Mouse (Mus musculus): ENCODE data around the gene Csad.

DNA sequence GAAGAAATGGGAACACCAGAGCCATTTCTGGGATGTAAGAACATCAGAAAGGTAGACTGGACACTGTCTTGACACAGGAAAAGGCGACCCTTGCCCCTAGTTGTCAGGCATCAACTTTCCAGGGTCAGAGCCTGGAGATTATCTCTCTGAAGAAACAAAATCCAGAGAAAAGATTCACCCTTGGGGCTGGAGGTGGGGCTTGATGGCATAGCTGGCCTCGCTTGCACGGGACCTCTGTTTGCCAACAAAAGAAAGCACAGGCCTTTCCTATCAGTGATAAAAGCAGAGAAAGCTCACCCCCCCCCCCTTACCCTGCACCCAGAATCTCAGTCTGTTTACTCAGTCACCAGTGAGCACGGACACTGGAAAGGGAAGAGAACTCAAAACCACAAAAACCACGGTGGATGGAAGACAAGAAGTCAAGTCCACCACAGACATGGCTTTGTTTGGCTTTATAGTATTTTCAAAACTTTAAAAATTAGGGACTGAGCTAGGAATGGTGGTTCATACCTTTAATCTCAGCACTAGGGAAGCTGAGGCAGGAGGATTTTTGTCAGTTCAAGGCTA lies 11.6 kb downstream of the Csad start:
- TF ChIP-seq CTCF (IDR thresholded peaks at IDR 0.05; ENCODE audit: insufficient read depth, low read depth, low read length) (no peak), POLR2A (IDR thresholded peaks at IDR 0.05; ENCODE audit: insufficient read depth, low read depth, low read length) (no peak)

All from olfactory bulb, adult 2 months (tissue).